Mouse (Mus musculus): ENCODE results near the gene Eps8.

GRCm38 (mm10) chr6:137504052-137504451 lies 150.6 kb downstream of the Eps8 start:
- TF ChIP-seq GATA1 (IDR thresholded peaks at IDR 0.05; ENCODE audit: low read length) = no peak
- no peak for TF ChIP-seq TAL1 (IDR thresholded peaks at IDR 0.05; ENCODE audit: low read length)
